ENCODE assay signal across 17 mouse cellular contexts in the genomic region with DNA sequence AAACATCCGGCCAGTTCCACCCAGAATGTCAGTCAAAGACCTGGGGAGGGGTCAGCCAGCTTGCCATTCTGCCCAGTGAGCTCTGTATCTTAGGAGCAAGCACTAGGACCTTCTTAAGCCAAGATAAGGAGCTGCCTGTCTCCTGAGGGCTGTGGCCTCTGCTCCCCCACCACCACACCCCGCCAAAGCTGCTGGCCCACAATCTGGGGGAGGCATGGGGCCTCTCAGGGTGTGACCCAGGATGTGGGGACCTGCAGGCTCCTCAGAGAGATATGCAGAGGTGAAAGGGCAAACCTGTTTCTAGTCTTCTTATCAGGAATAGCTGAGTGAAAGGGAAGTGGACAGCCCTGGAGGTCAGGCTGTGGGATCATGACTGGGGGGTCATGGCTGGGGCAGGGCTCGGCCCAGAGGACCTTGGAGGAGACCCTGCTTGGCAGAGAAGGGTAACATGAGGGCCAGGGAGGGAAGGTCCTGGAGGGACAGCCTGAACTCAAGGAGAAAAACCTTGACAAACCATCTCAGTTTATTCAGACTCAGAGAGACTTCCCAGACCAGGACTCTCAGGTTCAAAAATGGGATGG. TPM values are rescaled to one million over a fixed set of nuclear protein-coding genes. Genes with fewer than 3 reads are reported as not detected.
DNase-seq lines count a peak whose midpoint lies in the region; ATAC-seq and TF ChIP-seq lines count a peak whose summit lies in the region.
"Had no signal": no experiment of that assay in that cellular context is flagged by ENCODE, and none has a peak within 500 bp of the region (broad histone marks: within the 10 kb centered on the region; RNA-seq: fewer than 3 reads in every experiment).

No protein-coding gene starts in this region.

- 29% methylated on average over 3 of the region's 3 CpGs for WGBS in kidney, postnatal 0 days
- 20% methylated on average over 3 of the region's 3 CpGs for WGBS in embryonic facial prominence, embryonic 10.5 days
- 8% methylated on average over 3 of the region's 3 CpGs for WGBS in liver, embryonic 13.5 days (ENCODE audit: insufficient replicate concordance)
- WGBS in stomach, embryonic 16.5 days = 26% methylated on average over 3 of the region's 3 CpGs
- 40% methylated on average over 3 of the region's 3 CpGs for WGBS in kidney, embryonic 14.5 days

- H3K9ac ChIP-seq in kidney, postnatal 0 days (ENCODE audit: low read depth, low read length) = no peak overlapping the region
- no peak overlapping the region for H3K9ac ChIP-seq in liver, embryonic 13.5 days
- no peak overlapping the region for H3K9ac ChIP-seq in stomach, embryonic 16.5 days (ENCODE audit: low read length)
- no peak overlapping the region for H3K9ac ChIP-seq in kidney, embryonic 14.5 days (ENCODE audit: low read depth, low read length)
- H3K9ac ChIP-seq: forebrain, embryonic 13.5 days had no signal

- H3K27ac ChIP-seq in kidney, postnatal 0 days = no peak overlapping the region
- no peak overlapping the region; the same call in 1 of the 2 replicates for H3K27ac ChIP-seq in embryonic facial prominence, embryonic 10.5 days (replicated peaks)
- H3K27ac ChIP-seq in liver, embryonic 13.5 days = no peak overlapping the region; the same call in 1 of the 2 replicates
- no peak overlapping the region for H3K27ac ChIP-seq in stomach, embryonic 16.5 days (ENCODE audit: low read length)
- H3K27ac ChIP-seq in kidney, embryonic 14.5 days (ENCODE audit: low read depth, low read length) = no peak overlapping the region
- H3K27ac ChIP-seq: forebrain, embryonic 13.5 days; left cerebral cortex, adult 2 months had no signal

- ATAC-seq in kidney, postnatal 0 days (replicated peaks; ENCODE audit: low FRiP score, low read depth) = 0 out of 2 replicates have a peak, but pooled peaks have one; percentile 17
- ATAC-seq in liver, embryonic 13.5 days (ENCODE audit: low read depth) = peak; percentile 98
- peak; percentile 56; the same call in 1 of the 2 replicates for ATAC-seq in stomach, embryonic 16.5 days (ENCODE audit: insufficient read depth, low FRiP score)
- ATAC-seq in kidney, embryonic 14.5 days (ENCODE audit: low FRiP score, low TSS enrichment) = no peak
- ATAC-seq: forebrain, embryonic 13.5 days had no signal

- no peak for TF ChIP-seq CTCF in kidney, postnatal 0 days (IDR thresholded peaks at IDR 0.05; ENCODE audit: low read depth)

- peaks cover 22% of the 10 kb centered on the region for H3K27me3 ChIP-seq in kidney, postnatal 0 days (ENCODE audit: insufficient read depth, low read length)
- peaks cover 47% of the 10 kb centered on the region for H3K27me3 ChIP-seq in embryonic facial prominence, embryonic 10.5 days (replicated peaks; ENCODE audit: low read depth, poor library complexity, severe bottlenecking)
- H3K27me3 ChIP-seq in liver, embryonic 13.5 days = peaks cover 45% of the 10 kb centered on the region
- peaks cover 17% of the 10 kb centered on the region for H3K27me3 ChIP-seq in stomach, embryonic 16.5 days (ENCODE audit: control insufficient read depth, insufficient read depth, low read length)
- H3K27me3 ChIP-seq in kidney, embryonic 14.5 days (ENCODE audit: control insufficient read depth, insufficient read depth, low read length) = peaks cover 41% of the 10 kb centered on the region

- H3K4me2 ChIP-seq in kidney, postnatal 0 days (ENCODE audit: low read length) = no peak overlapping the region
- H3K4me2 ChIP-seq in liver, embryonic 13.5 days = 0 out of 2 replicates have a peak overlapping the region, but pooled peaks have one; percentile 8
- H3K4me2 ChIP-seq in stomach, embryonic 16.5 days (ENCODE audit: low read depth, low read length) = no peak overlapping the region
- H3K4me2 ChIP-seq in kidney, embryonic 14.5 days (replicated peaks; ENCODE audit: low read depth, low read length) = no peak overlapping the region
- H3K4me2 ChIP-seq: forebrain, embryonic 13.5 days had no signal

- H3K4me3 ChIP-seq in kidney, postnatal 0 days (replicated peaks; ENCODE audit: low read depth, low read length) = no peak overlapping the region
- no peak overlapping the region for H3K4me3 ChIP-seq in embryonic facial prominence, embryonic 10.5 days
- no peak overlapping the region for H3K4me3 ChIP-seq in liver, embryonic 13.5 days (replicated peaks)
- H3K4me3 ChIP-seq in stomach, embryonic 16.5 days (replicated peaks; ENCODE audit: low read length) = no peak overlapping the region
- H3K4me3 ChIP-seq in kidney, embryonic 14.5 days (ENCODE audit: low read length) = no peak overlapping the region
- H3K4me3 ChIP-seq: forebrain, embryonic 13.5 days; left cerebral cortex, adult 2 months had no signal

- 0 out of 2 replicates have a peak, but pooled peaks cover 1% of the 10 kb centered on the region for H3K4me1 ChIP-seq in kidney, postnatal 0 days (replicated peaks; ENCODE audit: insufficient read depth, low read length)
- peaks cover 53% of the 10 kb centered on the region for H3K4me1 ChIP-seq in embryonic facial prominence, embryonic 10.5 days
- H3K4me1 ChIP-seq in liver, embryonic 13.5 days (replicated peaks) = peaks cover 20% of the 10 kb centered on the region
- peaks cover 3% of the 10 kb centered on the region; the same call in 1 of the 2 replicates for H3K4me1 ChIP-seq in stomach, embryonic 16.5 days (ENCODE audit: control insufficient read depth, insufficient read depth, low read length)
- 0 out of 2 replicates have a peak, but pooled peaks cover 2% of the 10 kb centered on the region for H3K4me1 ChIP-seq in kidney, embryonic 14.5 days (ENCODE audit: control insufficient read depth, insufficient read depth, low read length)

- no peaks in the 10 kb centered on the region for H3K9me3 ChIP-seq in kidney, postnatal 0 days (replicated peaks; ENCODE audit: low read length)
- H3K9me3 ChIP-seq in embryonic facial prominence, embryonic 10.5 days = no peaks in the 10 kb centered on the region
- H3K9me3 ChIP-seq in liver, embryonic 13.5 days (replicated peaks) = no peaks in the 10 kb centered on the region
- H3K9me3 ChIP-seq in stomach, embryonic 16.5 days (replicated peaks; ENCODE audit: control insufficient read depth, low read length) = no peaks in the 10 kb centered on the region
- H3K9me3 ChIP-seq in kidney, embryonic 14.5 days (ENCODE audit: control insufficient read depth, low read length) = no peaks in the 10 kb centered on the region
- H3K9me3 ChIP-seq: forebrain, embryonic 13.5 days had no signal

- DNase-seq in kidney, postnatal 0 days (ENCODE audit: low spot score) = no peak
- no peak for DNase-seq in kidney, postnatal 4 days
- DNase-seq in embryonic facial prominence, embryonic 10.5 days (ENCODE audit: low spot score) = peak; percentile 41
- DNase-seq in liver, embryonic 13.5 days = peak; percentile 69
- no peak for DNase-seq in urinary bladder, postnatal 36 days (ENCODE audit: low spot score in 2 of 2)
- DNase-seq in cerebellum, adult 18-20 months = no peak
- DNase-seq: adrenal gland, postnatal 10 days; gastrocnemius, postnatal 10 days; kidney, postnatal 36 days; right cerebral cortex, postnatal 25 days had no signal

- H3K36me3 ChIP-seq in kidney, postnatal 0 days (ENCODE audit: insufficient read depth, low read length) = no peaks in the 10 kb centered on the region
- no peaks in the 10 kb centered on the region for H3K36me3 ChIP-seq in embryonic facial prominence, embryonic 10.5 days (replicated peaks)
- no peaks in the 10 kb centered on the region for H3K36me3 ChIP-seq in liver, embryonic 13.5 days
- H3K36me3 ChIP-seq in stomach, embryonic 16.5 days (ENCODE audit: control insufficient read depth, insufficient read depth, low read length) = no peaks in the 10 kb centered on the region
- no peaks in the 10 kb centered on the region for H3K36me3 ChIP-seq in kidney, embryonic 14.5 days (ENCODE audit: control insufficient read depth, insufficient read depth, low read length)

RNA-seq across cellular contexts. Expression of gene Alx3, which starts 16.9 kb away (rescaled TPM):
- polyA plus RNA-seq in kidney, postnatal 0 days (2015; fragmentation: Nextera tagmentation; extraction: Ambion mirVana) = 0.09 TPM in 2 replicates
- 41.8 and 43.5 TPM in 2 replicates for polyA plus RNA-seq in embryonic facial prominence, embryonic 10.5 days (2016; fragmentation: Nextera tagmentation; extraction: Ambion mirVana)
- 0.25 and 0.45 TPM in 2 replicates for polyA plus RNA-seq in liver, embryonic 13.5 days (2015; fragmentation: Nextera tagmentation; extraction: Ambion mirVana)
- polyA plus RNA-seq in stomach, embryonic 16.5 days (2015; fragmentation: Nextera tagmentation; extraction: Ambion mirVana) = 0.25 TPM in 1 of 2 replicates, not detected in the other
- 0.26 TPM in 1 of 2 replicates, not detected in the other for polyA plus RNA-seq in kidney, embryonic 14.5 days (2014; fragmentation: Nextera tagmentation; extraction: Ambion mirVana)
- polyA plus RNA-seq: liver, adult 2 months had no signal

RNA-seq across cellular contexts. Expression of gene Ubl4b, which starts 23.0 kb away (rescaled TPM):
- polyA plus RNA-seq in kidney, postnatal 0 days (2015; fragmentation: Nextera tagmentation; extraction: Ambion mirVana) = not detected in 2 replicates
- 0.41 and 0.70 TPM in 2 replicates for polyA plus RNA-seq in embryonic facial prominence, embryonic 10.5 days (2016; fragmentation: Nextera tagmentation; extraction: Ambion mirVana)
- polyA plus RNA-seq in liver, embryonic 13.5 days (2015; fragmentation: Nextera tagmentation; extraction: Ambion mirVana) = not detected in 2 replicates
- not detected in 2 replicates for polyA plus RNA-seq in stomach, embryonic 16.5 days (2015; fragmentation: Nextera tagmentation; extraction: Ambion mirVana)
- polyA plus RNA-seq in kidney, embryonic 14.5 days (2014; fragmentation: Nextera tagmentation; extraction: Ambion mirVana) = not detected in 2 replicates
- polyA plus RNA-seq: forebrain, embryonic 13.5 days; liver, adult 2 months had no signal

RNA-seq across cellular contexts. Expression of gene Gm10961, which starts 53.2 kb away (rescaled TPM):
- polyA plus RNA-seq in kidney, postnatal 0 days (2015; fragmentation: Nextera tagmentation; extraction: Ambion mirVana) = not detected in 2 replicates
- not detected in 2 replicates for polyA plus RNA-seq in embryonic facial prominence, embryonic 10.5 days (2016; fragmentation: Nextera tagmentation; extraction: Ambion mirVana)
- polyA plus RNA-seq in liver, embryonic 13.5 days (2015; fragmentation: Nextera tagmentation; extraction: Ambion mirVana) = not detected in 2 replicates
- polyA plus RNA-seq in stomach, embryonic 16.5 days (2015; fragmentation: Nextera tagmentation; extraction: Ambion mirVana) = not detected in 2 replicates
- polyA plus RNA-seq in kidney, embryonic 14.5 days (2014; fragmentation: Nextera tagmentation; extraction: Ambion mirVana) = not detected in 2 replicates
- polyA plus RNA-seq: embryonic facial prominence, embryonic 11.5 days; forebrain, embryonic 13.5 days; heart, embryonic 16.5 days; liver, adult 2 months had no signal

RNA-seq across cellular contexts. Expression of gene Strip1, which starts 53.6 kb away (rescaled TPM):
- 34.4 and 34.9 TPM in 2 replicates for polyA plus RNA-seq in kidney, postnatal 0 days (2015; fragmentation: Nextera tagmentation; extraction: Ambion mirVana)
- polyA plus RNA-seq in embryonic facial prominence, embryonic 10.5 days (2016; fragmentation: Nextera tagmentation; extraction: Ambion mirVana) = 64.9 and 70.0 TPM in 2 replicates
- 10.4 and 10.6 TPM in 2 replicates for polyA plus RNA-seq in liver, embryonic 13.5 days (2015; fragmentation: Nextera tagmentation; extraction: Ambion mirVana)
- 32.7 and 36.4 TPM in 2 replicates for polyA plus RNA-seq in stomach, embryonic 16.5 days (2015; fragmentation: Nextera tagmentation; extraction: Ambion mirVana)
- polyA plus RNA-seq in kidney, embryonic 14.5 days (2014; fragmentation: Nextera tagmentation; extraction: Ambion mirVana) = 33.3 and 55.0 TPM in 2 replicates

Comparison
In these comparisons a context has a peak if more than half of its experiments do, and no peak if none do; other contexts are left out.
1. DNase-seq: peak in embryonic facial prominence, embryonic 10.5 days (single experiment) and liver, embryonic 13.5 days (single experiment); none in kidney, postnatal 0 days (single experiment), kidney, postnatal 4 days (0 of 2), urinary bladder, postnatal 36 days (0 of 2) and cerebellum, adult 18-20 months (0 of 2).
2. RNA of gene Alx3, which starts 16.9 kb away (polyA plus RNA-seq): 41.8 to 43.5 TPM in embryonic facial prominence, embryonic 10.5 days; 0.25 to 0.45 TPM in liver, embryonic 13.5 days, 0.26 TPM in kidney, embryonic 14.5 days, 0.25 TPM in stomach, embryonic 16.5 days and 0.09 TPM in kidney, postnatal 0 days; every median in the first group is over 10 times any median in the second.